Mouse (Mus musculus) adipocyte (in vitro differentiated cells): ENCODE data around the gene Olfr1340.

ENCODE experiments used
- DNase-seq: peaks from one replicate; pipeline ENCODE4 v3.0.0-alpha.2; 2016; ENCODE audit warnings: low spot score

Olfr1340 gene

DNA sequence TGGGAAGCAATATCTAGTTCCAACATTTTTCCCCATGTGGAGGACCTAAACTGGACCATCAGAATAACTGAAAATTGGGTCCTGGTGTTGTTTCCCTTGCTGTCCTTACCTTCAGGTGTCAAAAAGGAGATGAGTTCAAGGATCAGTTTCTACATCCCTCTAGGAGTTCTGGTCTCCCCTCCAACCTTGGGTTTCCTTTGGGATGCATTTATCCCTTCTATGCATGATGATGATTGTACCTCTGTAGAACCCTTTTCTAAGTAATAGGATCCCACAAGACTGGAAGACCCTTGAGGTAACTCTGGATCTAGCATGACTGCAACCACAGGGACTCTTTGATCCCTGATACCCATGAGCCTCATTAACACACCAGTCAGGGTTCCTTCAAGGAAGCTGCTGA is at the start of gene Olfr1340:
Gene Olfr1340, plus strand, starts transcription at position 301 of the 400 bp plus-strand sequence.
- DNase-seq = no peak

GRCm38 (mm10) chr4:118687086-118687485 is 32.9 kb upstream of the Olfr1340 start:
- no peak for DNase-seq

GRCm38 (mm10) chr4:118692412-118692973 is 27.4 kb upstream of the Olfr1340 start, which contains the start of gene Olfr1342:
Gene Olfr1342 (minus strand): TSS chr4:118692756.
- no peak for DNase-seq

DNA sequence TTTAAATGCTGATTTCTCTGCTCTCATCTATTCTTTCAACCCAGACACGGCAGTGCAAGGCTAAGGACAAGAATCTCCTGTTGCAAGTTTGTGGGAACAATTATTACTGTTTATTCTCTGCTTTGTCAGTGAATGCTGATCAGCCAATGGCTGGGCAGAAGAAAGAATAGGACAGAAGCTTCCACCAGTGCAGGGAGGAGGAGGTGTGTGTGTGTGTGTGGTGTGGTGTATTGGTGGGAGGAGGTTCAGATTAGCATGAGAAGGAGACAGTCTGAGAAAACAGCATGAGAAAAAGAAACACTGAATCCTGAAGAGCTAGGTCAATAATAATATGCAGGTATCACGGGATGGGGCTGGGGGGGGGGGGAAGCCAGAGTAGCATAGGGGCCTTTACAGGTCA is 26.1 kb upstream of the Olfr1340 start:
- no peak for DNase-seq

DNA sequence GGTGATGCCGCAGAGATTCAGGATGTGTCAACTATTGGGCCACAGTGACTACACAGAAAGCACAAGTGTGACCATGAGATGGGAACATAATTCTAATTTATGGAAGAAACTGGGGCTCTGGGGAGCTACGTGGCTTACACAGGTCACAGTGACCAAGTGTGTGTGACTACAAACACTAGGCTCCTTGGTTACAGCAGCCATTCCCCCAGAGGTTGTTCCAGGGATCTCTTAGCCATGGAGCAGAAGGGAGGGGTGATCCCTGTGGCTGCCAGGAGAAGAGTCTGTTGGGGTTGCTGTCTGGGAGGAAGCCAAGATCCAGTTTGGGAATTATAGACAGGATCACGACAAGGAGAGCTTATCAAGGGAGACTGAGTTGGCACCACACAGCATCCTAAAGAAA is 16.7 kb upstream of the Olfr1340 start, which contains the start of gene Olfr1341:
Gene Olfr1341, plus strand, starts transcription at position 301 of the 400 bp plus-strand sequence.
- no peak for DNase-seq

DNA sequence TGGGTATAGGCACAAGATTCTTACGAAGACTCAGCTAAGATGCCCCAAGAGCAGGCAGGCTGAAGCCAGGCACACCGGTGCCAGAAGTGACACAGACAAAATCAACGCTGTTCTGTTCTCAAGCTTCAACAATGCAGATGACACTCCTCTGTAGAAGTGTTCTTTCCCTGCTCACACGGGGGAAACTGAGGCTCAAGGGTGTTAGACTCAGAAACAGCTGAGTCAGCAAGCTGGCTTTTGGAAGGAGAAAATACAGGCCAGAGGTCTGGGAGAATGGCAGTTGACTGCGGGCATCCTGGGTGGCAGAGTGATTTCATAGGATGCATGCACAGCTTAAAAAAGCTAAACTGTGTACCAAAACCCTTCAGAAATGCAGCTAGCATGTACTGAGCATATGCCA is 11.9 kb upstream of the Olfr1340 start:
- DNase-seq = no peak

- no peak for DNase-seq
Observed at GRCm38 (mm10) chr4:118711656-118712055, 8.3 kb upstream of the Olfr1340 start.

DNA sequence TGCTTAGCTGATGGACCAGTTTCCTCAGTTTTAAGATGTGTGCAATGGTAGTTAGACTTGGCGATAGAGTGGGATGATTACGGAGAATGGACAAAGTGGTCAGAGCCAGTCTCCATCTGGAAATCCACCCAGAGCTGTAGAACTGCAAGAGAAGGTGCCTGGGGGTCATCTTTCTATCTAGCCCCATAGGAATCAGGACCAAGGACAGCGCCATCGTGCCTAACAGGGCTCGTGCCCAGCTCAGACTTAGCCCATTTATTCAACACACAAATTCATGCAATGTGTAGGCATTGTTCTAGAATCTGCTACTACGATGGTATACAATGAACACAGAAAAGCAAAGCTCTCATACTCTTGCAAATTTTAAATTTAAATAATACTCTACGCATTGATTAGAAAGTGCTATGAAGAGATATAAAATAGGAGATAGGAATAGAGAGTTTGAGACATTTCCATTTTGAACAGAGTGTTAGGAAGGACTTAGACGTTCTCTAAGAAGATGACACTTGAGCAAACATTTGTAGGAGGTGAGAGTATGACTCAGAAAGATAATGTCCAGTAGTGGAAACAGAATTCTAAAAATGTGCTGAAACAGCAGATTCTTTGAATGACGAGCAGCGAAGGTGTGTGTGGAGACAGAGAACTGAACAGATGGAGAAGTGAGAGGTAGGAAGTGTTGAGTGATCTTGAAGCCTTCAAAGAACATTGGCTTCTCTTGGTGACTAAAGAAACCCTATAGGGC is 2.0 kb downstream of the Olfr1340 start:
- DNase-seq = peak; percentile 30

DNA sequence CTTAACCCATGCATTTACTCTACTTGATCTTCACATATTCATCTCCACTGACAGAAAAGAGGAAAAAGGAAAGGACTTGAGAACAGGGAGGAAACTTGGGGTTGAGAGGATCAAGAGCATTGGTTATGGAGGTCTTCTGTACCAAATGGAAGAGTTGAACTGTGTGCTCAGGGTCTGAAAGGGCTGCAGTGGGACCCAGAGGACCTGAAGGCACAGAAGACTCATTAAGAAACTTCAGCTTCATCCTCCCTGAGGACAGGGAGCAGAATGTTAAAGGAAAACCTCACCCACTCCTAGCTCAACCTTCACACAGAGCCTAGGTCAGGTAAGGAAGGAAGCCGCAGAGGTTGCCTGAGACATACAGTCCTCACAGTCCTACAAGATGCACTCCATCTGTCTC is 11.9 kb downstream of the Olfr1340 start, which contains the start of gene Olfr1339:
Gene Olfr1339, plus strand, starts transcription at position 301 of the 400 bp plus-strand sequence.
- no peak for DNase-seq

DNA sequence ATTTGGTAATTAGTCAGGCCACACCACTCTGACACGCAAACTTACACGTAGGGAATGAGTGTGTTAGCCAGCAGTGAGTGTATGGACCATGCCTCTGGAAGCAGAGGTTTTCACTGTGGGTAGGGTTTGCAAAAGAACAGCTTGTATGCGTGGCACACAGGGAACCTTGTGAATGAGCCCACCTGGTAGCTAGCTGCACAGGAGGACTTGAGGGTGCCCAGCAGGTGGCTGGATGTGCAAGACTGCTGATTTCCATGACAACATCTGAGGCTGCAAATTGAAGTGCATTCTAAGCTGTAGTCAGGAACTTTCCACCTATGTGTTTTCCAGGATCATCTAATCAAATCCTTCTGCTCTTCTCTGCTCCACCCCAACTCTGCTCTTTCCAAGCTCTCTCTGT is 19.6 kb downstream of the Olfr1340 start:
- DNase-seq = no peak

- DNase-seq = no peak
Observed at GRCm38 (mm10) chr4:118740988-118741698, 21.2 kb downstream of the Olfr1340 start.

- DNase-seq = no peak
Observed at GRCm38 (mm10) chr4:118741881-118742280, 21.9 kb downstream of the Olfr1340 start.

DNA sequence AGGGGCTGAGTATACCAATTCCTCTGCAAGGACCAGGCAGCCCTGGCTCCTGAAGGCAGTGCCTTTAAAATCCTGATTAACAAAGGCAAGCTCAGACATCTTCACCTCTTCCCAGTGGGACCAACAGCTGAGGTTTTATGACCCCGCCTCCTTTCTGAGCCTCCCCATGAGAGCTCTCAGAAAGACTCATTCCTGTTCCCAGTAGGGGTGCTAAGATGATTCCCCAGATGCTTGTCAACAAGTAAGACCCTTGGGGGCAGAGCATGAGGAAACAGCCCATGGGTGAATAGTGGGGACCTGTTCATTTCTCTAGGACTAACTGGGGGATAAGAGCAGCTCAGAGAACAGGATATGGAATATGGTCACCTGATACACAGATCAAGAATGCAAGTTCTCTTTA is 38.7 kb downstream of the Olfr1340 start, which contains the start of gene Olfr1338:
Gene Olfr1338, minus strand, starts transcription at position 101 of the 400 bp plus-strand sequence.
- DNase-seq = no peak
